Mouse (Mus musculus): ENCODE data around the gene Lcn12.

Gene Lcn12

DNA sequence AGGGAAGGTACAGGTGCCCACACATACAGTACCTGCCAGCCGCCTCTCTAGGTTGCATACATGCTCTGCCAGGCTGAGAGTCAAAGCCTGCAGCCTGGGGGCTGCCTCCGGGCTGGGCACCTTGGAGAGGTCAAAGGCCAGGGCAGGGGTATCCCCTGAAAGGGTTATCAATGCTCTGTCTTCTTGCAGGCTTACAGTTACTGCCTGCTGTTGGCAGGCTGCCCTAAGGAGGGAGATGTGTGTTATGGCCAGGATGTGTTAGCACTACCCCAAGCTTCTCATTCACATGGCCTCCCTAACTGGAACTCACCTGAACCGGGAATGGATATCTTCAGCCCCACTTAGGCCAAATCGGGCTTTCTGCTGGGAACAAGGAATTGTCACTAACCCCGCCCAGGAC is 33.6 kb downstream of the Lcn12 start:
- no peak for DNase-seq (ENCODE audit: low read depth, low spot score)

DNA sequence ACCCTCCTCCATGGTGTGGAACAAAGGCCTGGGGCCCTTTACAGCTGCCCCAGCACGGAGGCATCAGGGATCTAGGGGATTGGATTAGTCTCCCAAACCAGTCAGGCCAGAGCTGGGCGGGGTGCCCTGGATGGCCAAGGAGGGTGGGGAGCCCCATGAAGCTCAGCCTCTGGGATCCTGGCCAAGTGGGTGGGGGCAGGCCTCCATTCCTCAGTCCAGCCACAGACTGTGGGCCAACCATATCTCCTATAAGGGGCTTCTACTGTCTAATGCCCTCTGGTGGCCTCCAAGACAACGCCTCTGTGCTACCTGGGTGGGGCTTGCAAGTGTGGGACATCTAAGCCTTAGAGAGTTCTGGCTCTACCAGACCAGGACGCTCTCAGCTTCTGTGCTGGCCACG is 34.8 kb downstream of the Lcn12 start:
- DNase-seq (ENCODE audit: low read depth, low spot score), result no peak

DNA sequence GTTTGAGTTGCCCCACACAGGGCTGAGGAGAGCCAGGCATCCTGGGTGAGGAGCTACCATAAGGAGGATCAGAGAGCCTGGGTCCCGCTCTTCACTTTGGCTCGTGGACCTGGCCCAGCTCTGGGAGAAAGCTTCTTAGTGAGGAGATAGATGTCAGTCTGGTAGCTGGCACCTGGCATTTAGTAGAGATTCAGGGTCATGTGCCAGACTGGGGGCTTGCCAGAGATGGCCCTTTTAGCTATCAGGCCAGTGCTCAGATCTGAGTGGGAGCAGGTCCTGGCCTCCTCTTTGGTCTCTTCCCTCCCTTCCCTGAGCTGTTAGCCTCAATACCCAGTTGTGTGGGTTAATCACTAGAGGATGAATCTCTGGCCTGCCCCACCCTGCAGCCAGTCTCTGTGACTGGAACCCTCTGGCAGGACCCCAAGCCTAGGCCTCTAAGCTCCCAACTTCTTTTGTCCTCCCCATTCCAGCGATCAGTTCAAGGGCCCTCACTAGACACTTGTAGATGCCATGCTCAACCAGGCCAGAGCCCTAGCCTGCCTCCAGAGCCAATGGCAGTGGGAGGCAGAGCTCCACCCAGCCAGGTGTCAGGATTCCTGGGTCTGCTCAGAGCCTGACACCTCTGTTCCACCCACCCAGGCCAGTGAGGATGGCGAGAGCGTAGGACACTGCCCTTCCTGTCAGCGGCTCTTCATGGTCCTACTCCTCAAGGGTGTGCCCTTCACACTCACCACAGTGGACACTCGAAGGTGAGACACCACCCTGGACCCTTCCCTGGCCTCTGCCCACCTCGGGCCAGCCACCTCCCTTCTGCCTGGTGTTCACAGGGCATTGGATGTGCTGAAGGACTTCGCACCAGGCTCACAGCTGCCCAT is 36.5 kb downstream of the Lcn12 start:
- DNase-seq (ENCODE audit: low read depth, low spot score), result no peak

DNA sequence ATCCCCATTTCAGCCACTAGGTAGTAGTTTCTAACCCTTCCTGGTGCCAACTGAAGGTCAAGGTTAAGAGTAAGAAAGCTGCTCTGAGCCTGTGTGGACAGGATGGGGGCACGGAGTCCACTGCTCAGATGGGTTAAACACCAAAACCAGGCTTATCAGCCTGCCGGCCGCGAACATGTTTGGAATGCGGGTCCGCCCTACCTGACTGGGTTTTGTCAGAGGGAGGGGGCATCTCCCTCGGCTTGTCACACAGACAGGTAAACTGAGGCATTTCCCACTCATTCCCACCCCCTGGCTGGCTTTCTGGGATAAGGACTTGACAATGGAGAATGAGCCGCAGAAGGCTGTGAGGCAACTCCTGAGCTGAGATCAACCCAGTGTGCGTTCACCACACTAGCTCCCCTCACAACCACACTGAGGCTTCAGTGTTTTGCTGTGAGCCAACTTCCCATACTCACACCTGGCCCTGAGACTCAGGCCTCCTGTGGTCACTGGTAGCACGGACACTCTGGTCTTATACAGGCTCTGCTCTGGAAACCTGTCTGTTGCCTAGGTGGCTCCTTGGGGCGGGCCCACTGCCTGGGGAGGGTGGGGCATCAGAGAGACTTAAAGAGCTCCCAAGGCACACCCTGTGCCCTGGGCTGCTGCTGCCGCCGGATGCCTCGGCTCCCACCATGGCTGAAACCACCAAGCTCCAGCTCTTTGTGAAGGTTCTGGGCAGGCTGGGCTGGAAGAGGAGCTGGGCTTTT is 37.3 kb downstream of the Lcn12 start, which contains the start of gene Clic3:
Gene Clic3 (plus strand): TSS at position 634 of the 749 bp plus-strand sequence.
- no peak for DNase-seq (ENCODE audit: low read depth, low spot score)

DNA sequence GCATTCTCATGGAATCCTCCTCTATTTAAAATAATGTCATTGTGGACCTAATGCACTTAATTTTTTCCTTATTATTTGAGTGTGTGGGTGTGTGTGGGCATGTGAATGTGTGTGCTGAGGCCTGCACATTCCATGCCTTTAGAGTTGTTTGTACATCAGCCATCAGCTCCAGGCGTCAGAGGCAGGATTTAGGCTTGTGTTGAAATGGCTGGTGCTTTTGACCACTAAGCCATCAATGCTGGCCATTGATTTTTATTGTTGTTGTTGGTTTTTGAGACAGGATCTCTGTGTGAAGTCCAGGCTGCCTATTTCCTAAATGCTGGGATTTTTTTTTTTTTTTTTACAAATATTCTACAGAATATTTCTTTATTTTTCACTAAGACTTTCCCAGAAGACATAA is 40.8 kb downstream of the Lcn12 start:
- DNase-seq (ENCODE audit: low read depth, low spot score), result no peak

DNA sequence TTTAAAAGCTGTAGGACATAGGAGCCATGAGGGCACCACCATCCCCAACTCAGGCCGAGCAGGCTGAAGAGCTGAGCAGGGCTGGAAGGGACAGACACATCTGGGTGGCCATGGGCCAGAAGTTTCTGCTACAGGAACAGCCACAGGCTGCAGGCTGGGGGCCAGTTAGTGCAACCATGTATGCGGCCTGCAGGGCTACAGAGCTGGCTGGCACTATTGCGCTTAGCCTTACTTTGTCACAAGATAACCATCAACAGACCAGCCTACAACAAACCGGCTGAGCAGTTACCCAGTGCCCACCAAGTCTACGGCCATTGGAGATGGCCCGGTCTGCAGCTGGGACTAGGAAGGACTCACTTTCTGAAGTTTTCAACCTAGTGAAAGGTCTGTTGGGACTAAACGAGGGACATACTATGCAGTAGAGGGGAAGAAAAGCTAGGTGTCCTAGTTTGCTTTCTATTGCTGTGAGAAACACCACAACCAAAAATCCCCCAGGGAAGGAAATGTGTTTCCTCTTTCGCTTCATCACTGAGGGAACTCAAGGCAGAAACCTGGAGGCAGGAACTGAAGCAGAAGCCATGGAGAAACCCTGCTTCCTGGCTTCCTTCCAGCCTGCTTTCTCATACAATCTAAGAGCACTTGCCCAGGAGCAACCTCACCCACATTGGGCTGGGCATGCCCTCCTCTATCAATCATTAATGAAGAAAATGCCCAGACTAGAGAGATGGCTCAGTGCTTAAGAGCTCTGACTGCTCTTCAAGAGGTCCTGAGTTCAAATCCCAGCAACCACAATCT is 42.7 kb downstream of the Lcn12 start:
- no peak for DNase-seq (ENCODE audit: low read depth, low spot score)

DNA sequence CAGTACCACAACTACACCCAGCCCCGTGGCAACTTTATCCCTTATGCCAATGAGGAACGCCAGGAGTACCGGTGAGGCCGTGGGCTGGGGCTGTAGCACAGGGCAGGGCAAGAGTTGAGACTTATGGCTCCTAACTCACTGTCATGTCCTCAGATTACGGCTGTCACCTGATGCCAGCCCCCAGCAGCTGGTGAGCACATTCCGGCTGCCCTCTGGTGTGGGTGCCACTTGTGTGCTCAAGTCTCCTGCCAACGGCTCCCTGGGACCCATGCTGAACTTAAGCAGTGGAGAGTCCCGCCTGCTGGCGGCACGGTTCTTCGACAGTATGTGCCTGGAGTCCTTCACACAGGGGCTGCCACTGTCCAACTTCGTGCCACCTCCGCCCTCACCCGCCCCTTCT is 51.0 kb downstream of the Lcn12 start:
- DNase-seq (ENCODE audit: low read depth, low spot score), result no peak

DNA sequence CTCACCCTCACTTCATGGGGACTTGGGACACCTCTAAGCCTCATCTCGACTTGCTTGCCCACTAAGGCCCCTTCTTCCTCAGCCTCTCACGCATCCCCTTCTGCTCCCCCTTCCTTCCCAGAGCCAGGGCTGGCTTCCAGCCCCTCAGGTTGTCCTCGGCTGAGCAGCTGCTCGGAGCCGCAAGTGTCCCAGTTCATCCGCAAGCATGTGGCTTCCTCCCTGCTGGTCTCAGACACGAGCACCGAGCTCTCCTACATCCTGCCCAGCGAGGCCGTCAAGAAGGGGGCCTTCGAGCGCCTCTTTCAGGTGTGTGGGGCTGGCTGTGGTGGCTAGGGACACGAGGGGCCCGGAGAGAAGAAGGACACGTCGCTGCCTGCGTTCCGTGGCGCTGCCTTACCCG is 52.6 kb downstream of the Lcn12 start:
- no peak for DNase-seq (ENCODE audit: low read depth, low spot score)
